ENCODE assay signal across 12 mouse cellular contexts in genomic region chr12:31185177-31185932, GRCm38 (mm10). TPM values are rescaled to one million over a fixed set of nuclear protein-coding genes. Genes with fewer than 3 reads are reported as not detected.
DNase-seq lines count a peak whose midpoint lies in the region; ATAC-seq lines count a peak whose summit lies in the region.
"Had no signal": no experiment of that assay in that cellular context is flagged by ENCODE, and none has a peak within 500 bp of the region (broad histone marks: within the 10 kb centered on the region; RNA-seq: fewer than 3 reads in every experiment).

No protein-coding gene starts in this region.

- no peaks in the 10 kb centered on the region for H3K9me3 ChIP-seq in lung, embryonic 16.5 days (ENCODE audit: control insufficient read depth, low read length)
- H3K9me3 ChIP-seq in embryonic facial prominence, embryonic 15.5 days (replicated peaks): no peaks in the 10 kb centered on the region
- no peaks in the 10 kb centered on the region for H3K9me3 ChIP-seq in stomach, embryonic 14.5 days (ENCODE audit: control insufficient read depth, low read depth, low read length)

- H3K36me3 ChIP-seq in lung, embryonic 16.5 days (ENCODE audit: control insufficient read depth, insufficient read depth, low read length): no peaks in the 10 kb centered on the region
- H3K36me3 ChIP-seq in embryonic facial prominence, embryonic 15.5 days: no peaks in the 10 kb centered on the region
- no peaks in the 10 kb centered on the region for H3K36me3 ChIP-seq in stomach, embryonic 14.5 days (ENCODE audit: control insufficient read depth, insufficient read depth, low read length)

- ATAC-seq in lung, embryonic 16.5 days (ENCODE audit: low read depth): no peak
- peak; percentile 56 for ATAC-seq in embryonic facial prominence, embryonic 15.5 days (ENCODE audit: insufficient number of reproducible peaks, low FRiP score, low TSS enrichment, low read depth)
- peak; percentile 71; the same call in 1 of the 2 replicates for ATAC-seq in stomach, embryonic 14.5 days (ENCODE audit: insufficient number of reproducible peaks, insufficient read depth, low FRiP score, low read depth)
- ATAC-seq in megakaryocyte-erythroid progenitor cell, adult 5-6 weeks (replicated peaks; ENCODE audit: low FRiP score, low TSS enrichment, poor library complexity, severe bottlenecking): no peak
- ATAC-seq: CD4-positive, CD25-positive, alpha-beta regulatory T cell, adult 4 months; hindbrain, postnatal 0 days had no signal

- H3K27me3 ChIP-seq in lung, embryonic 16.5 days (ENCODE audit: control insufficient read depth, insufficient read depth, low read depth, low read length): no peaks in the 10 kb centered on the region
- no peaks in the 10 kb centered on the region for H3K27me3 ChIP-seq in embryonic facial prominence, embryonic 15.5 days
- no peaks in the 10 kb centered on the region for H3K27me3 ChIP-seq in stomach, embryonic 14.5 days (ENCODE audit: control insufficient read depth, insufficient read depth, low read length)

- intact Hi-C loops in gastrocnemius, postnatal 36 days (cut with DNase I): no loop called here

- 45% methylated on average over 9 of the region's 9 CpGs for WGBS in lung, embryonic 16.5 days
- 37% methylated on average over 9 of the region's 9 CpGs for WGBS in embryonic facial prominence, embryonic 15.5 days
- 32% methylated on average over 9 of the region's 9 CpGs for WGBS in stomach, embryonic 14.5 days

- H3K4me3 ChIP-seq in lung, embryonic 16.5 days (ENCODE audit: low read length): no peak overlapping the region
- H3K4me3 ChIP-seq in embryonic facial prominence, embryonic 15.5 days (replicated peaks): no peak overlapping the region
- no peak overlapping the region for H3K4me3 ChIP-seq in stomach, embryonic 14.5 days (ENCODE audit: low read depth, low read length)

- peak; percentile 29 for DNase-seq in gastrocnemius, postnatal 10 days
- no peak for DNase-seq in gastrocnemius, postnatal 36 days
- DNase-seq in lung, adult 18-20 months: no peak
- no peak for DNase-seq in cerebellum, postnatal 36 days
- DNase-seq: cerebellum, adult 2 months had no signal

- H3K27ac ChIP-seq in lung, embryonic 16.5 days (ENCODE audit: low read length): peak overlapping the region; percentile 93
- H3K27ac ChIP-seq in embryonic facial prominence, embryonic 15.5 days (replicated peaks): peak overlapping the region; percentile 80
- H3K27ac ChIP-seq in stomach, embryonic 14.5 days (ENCODE audit: low read length): peak overlapping the region; percentile 79
- H3K27ac ChIP-seq: hindbrain, postnatal 0 days had no signal

- H3K4me2 ChIP-seq in lung, embryonic 16.5 days (ENCODE audit: low read depth, low read length): no peak overlapping the region; the same call in 1 of the 2 replicates
- H3K4me2 ChIP-seq in embryonic facial prominence, embryonic 15.5 days (replicated peaks): no peak overlapping the region
- H3K4me2 ChIP-seq in stomach, embryonic 14.5 days (replicated peaks; ENCODE audit: low read depth, low read length): 0 out of 2 replicates have a peak overlapping the region, but pooled peaks have one; percentile 1

- H3K4me1 ChIP-seq in lung, embryonic 16.5 days (replicated peaks; ENCODE audit: control insufficient read depth, insufficient read depth, low read length): peaks cover 35% of the 10 kb centered on the region
- peaks cover 32% of the 10 kb centered on the region for H3K4me1 ChIP-seq in embryonic facial prominence, embryonic 15.5 days
- peaks cover 25% of the 10 kb centered on the region for H3K4me1 ChIP-seq in stomach, embryonic 14.5 days (ENCODE audit: control insufficient read depth, insufficient read depth, low read length)

- H3K9ac ChIP-seq in lung, embryonic 16.5 days (ENCODE audit: low read length): 0 out of 2 replicates have a peak overlapping the region, but pooled peaks have one; percentile 1
- no peak overlapping the region for H3K9ac ChIP-seq in embryonic facial prominence, embryonic 15.5 days
- H3K9ac ChIP-seq in stomach, embryonic 14.5 days (replicated peaks; ENCODE audit: low read depth, low read length): no peak overlapping the region

RNA-seq across cellular contexts. Expression of gene Gm6993, which starts 55.2 kb away (rescaled TPM):
- not detected for total RNA-seq in gastrocnemius, postnatal 10 days (2021)
- total RNA-seq in gastrocnemius, postnatal 36 days (2021): not detected
- not detected in 2 replicates for polyA plus RNA-seq in lung, embryonic 16.5 days (2015; fragmentation: Nextera tagmentation; extraction: Ambion mirVana)
- not detected in 2 replicates for polyA plus RNA-seq in embryonic facial prominence, embryonic 15.5 days (2015; fragmentation: Nextera tagmentation; extraction: Ambion mirVana)
- polyA plus RNA-seq in stomach, embryonic 14.5 days (2014; fragmentation: Nextera tagmentation; extraction: Ambion mirVana): not detected in 2 replicates
- total RNA-seq in megakaryocyte-erythroid progenitor cell, adult 5-6 weeks (2014; fragmentation: Nextera tagmentation): not detected in 2 replicates
- total RNA-seq in megakaryocyte-erythroid progenitor cell, adult 5-6 weeks (2017): not detected in 2 replicates
- total RNA-seq: hindbrain, postnatal 0 days; megakaryocyte progenitor cell, adult 5-6 weeks had no signal
- polyA plus RNA-seq: CD4-positive, CD25-positive, alpha-beta regulatory T cell, adult 4 months; cerebellum, adult 2 months; hindbrain, postnatal 0 days had no signal

Comparison
In these comparisons a context has a peak if more than half of its experiments do, and no peak if none do; other contexts are left out.
1. ATAC-seq: peak in embryonic facial prominence, embryonic 15.5 days (single experiment) and stomach, embryonic 14.5 days (single experiment); none in lung, embryonic 16.5 days (single experiment) and megakaryocyte-erythroid progenitor cell, adult 5-6 weeks (single experiment).
2. Peak in every context shown above with its lines, with median percentiles within 50 percentile points of each other: H3K27ac ChIP-seq.